Mouse (Mus musculus) embryonic facial prominence, embryonic 15.5 days (tissue): ENCODE data around the gene Tm9sf1. TPM values are rescaled to one million over a fixed set of nuclear protein-coding genes. Genes with fewer than 3 reads are reported as not detected.

Experiments used
- ATAC-seq: fragments of 200-750 bp; cut with Nextera tagmentation; 2 replicates; pipeline ENCODE4 v1.8.0; 2017; ENCODE audit warnings: low read depth, moderate TSS enrichment; ENCODE audit not compliant: insufficient number of reproducible peaks, low FRiP score, low TSS enrichment
- H3K27ac ChIP-seq: fragments of 300-500 bp; sonication (generic); replicated peaks from 2 replicates; pipeline ENCODE4 v1.5.1; 2015; ENCODE audit warnings: mild to moderate bottlenecking, inconsistent platforms
- H3K27me3 ChIP-seq: fragments of 300-500 bp; sonication (generic); 2 replicates; pipeline ENCODE4 v1.6.1; 2015; ENCODE audit warnings: inconsistent platforms
- H3K36me3 ChIP-seq: fragments of 300-500 bp; sonication (generic); 2 replicates; pipeline ENCODE4 v1.6.1; 2015; ENCODE audit warnings: mild to moderate bottlenecking, inconsistent platforms
- H3K4me1 ChIP-seq: fragments of 300-500 bp; sonication (generic); 2 replicates; pipeline ENCODE4 v1.6.1; 2015; ENCODE audit warnings: inconsistent platforms
- H3K4me2 ChIP-seq: fragments of 300-500 bp; sonication (generic); replicated peaks from 2 replicates; pipeline ENCODE4 v1.6.1; 2015; ENCODE audit warnings: mild to moderate bottlenecking, inconsistent platforms
- H3K4me3 ChIP-seq: fragments of 300-500 bp; sonication (generic); replicated peaks from 2 replicates; pipeline ENCODE4 v1.5.1; 2015; ENCODE audit warnings: mild to moderate bottlenecking, inconsistent platforms
- H3K9ac ChIP-seq: fragments of 300-500 bp; sonication (generic); 2 replicates; pipeline ENCODE4 v1.6.1; 2015; ENCODE audit warnings: inconsistent platforms
- H3K9me3 ChIP-seq: fragments of 300-500 bp; sonication (generic); replicated peaks from 2 replicates; pipeline ENCODE4 v1.6.1; 2016; ENCODE audit warnings: inconsistent platforms
- WGBS: fragments of 180-500 bp; shearing (Covaris S2); methylation state at CpG from one replicate; pipeline ENCODE4 v1.1.7; 2015; 5-methylcytosine and 5-hydroxymethylcytosine counted together
- polyA plus RNA-seq: library from polyadenylated mRNA; unstranded; fragments of >200 nt; fragmentation: Nextera tagmentation; extraction: Ambion mirVana; gene quantifications from 2 replicates; pipeline ENCODE4 v1.2.1, GENCODE M21; 2015

Gene Tm9sf1
- polyA plus RNA-seq, 1 experiment from 2014 or later: 114 TPM

- no peaks in the 10 kb centered on the region for H3K9me3 ChIP-seq
- ATAC-seq: no peak
- H3K4me2 ChIP-seq: 0 out of 2 replicates have a peak overlapping the region, but pooled peaks have one; percentile 8
- 80% methylated on average over 11 of the region's 11 CpGs for WGBS
- H3K27me3 ChIP-seq: no peaks in the 10 kb centered on the region
- H3K27ac ChIP-seq: no peak overlapping the region
- H3K4me3 ChIP-seq: peak overlapping the region; percentile 39; the same call in 1 of the 2 replicates
- no peak overlapping the region for H3K9ac ChIP-seq
- peaks cover 19% of the 10 kb centered on the region for H3K4me1 ChIP-seq
- H3K36me3 ChIP-seq: peaks cover 72% of the 10 kb centered on the region
Measured at GRCm38 (mm10) chr14:55604823-55605222, 38.8 kb downstream of the Tm9sf1 start.

- H3K27ac ChIP-seq: peak overlapping the region; percentile 63
- H3K4me1 ChIP-seq: peaks cover 19% of the 10 kb centered on the region
- H3K27me3 ChIP-seq: no peaks in the 10 kb centered on the region
- WGBS: 14% methylated on average over 19 of the region's 19 CpGs
- H3K4me3 ChIP-seq: peak overlapping the region; percentile 39
- peak; percentile 86 for ATAC-seq
- H3K36me3 ChIP-seq: peaks cover 75% of the 10 kb centered on the region
- H3K9me3 ChIP-seq: no peaks in the 10 kb centered on the region
- peak overlapping the region; percentile 45 for H3K4me2 ChIP-seq
- peak overlapping the region; percentile 2; the same call in 1 of the 2 replicates for H3K9ac ChIP-seq
Measured at GRCm38 (mm10) chr14:55603633-55604576, 39.7 kb downstream of the Tm9sf1 start.

GRCm38 (mm10) chr14:55603271-55603632 lies 40.4 kb downstream of the Tm9sf1 start, which contains the start of gene Irf9:
Gene Irf9 (plus strand): TSS chr14:55603571.
- Histone ChIP-seq H3K27ac (peak within 1 kb of the TSS; percentile 63), H3K9ac (peak within 1 kb of the TSS; percentile 2; the same call in 1 of the 2 replicates), H3K4me3 (peak within 1 kb of the TSS; percentile 39), H3K27me3 (no peaks in the 10 kb centered on the region), H3K36me3 (peaks cover 75% of the 10 kb centered on the region), H3K4me2 (peak within 1 kb of the TSS; percentile 45), H3K4me1 (peaks cover 19% of the 10 kb centered on the region), H3K9me3 (no peaks in the 10 kb centered on the region)
- ATAC-seq: no peak
- 80% methylated on average over 7 of the region's 7 CpGs for WGBS

GRCm38 (mm10) chr14:55598521-55599390 lies 44.9 kb downstream of the Tm9sf1 start:
- Histone ChIP-seq H3K9ac (no peak overlapping the region), H3K36me3 (peaks cover 86% of the 10 kb centered on the region), H3K4me2 (no peak overlapping the region), H3K27me3 (no peaks in the 10 kb centered on the region), H3K27ac (no peak overlapping the region), H3K4me1 (peaks cover 7% of the 10 kb centered on the region), H3K9me3 (no peaks in the 10 kb centered on the region), H3K4me3 (no peak overlapping the region)
- ATAC-seq: no peak
- 93% methylated on average over 21 of the region's 21 CpGs for WGBS

- Histone ChIP-seq H3K9me3 (no peaks in the 10 kb centered on the region), H3K27ac (no peak overlapping the region), H3K27me3 (no peaks in the 10 kb centered on the region), H3K36me3 (peaks cover 67% of the 10 kb centered on the region), H3K9ac (no peak overlapping the region), H3K4me3 (no peak overlapping the region), H3K4me1 (peaks cover 12% of the 10 kb centered on the region), H3K4me2 (no peak overlapping the region)
- no peak for ATAC-seq
- 81% methylated on average over 13 of the region's 13 CpGs for WGBS
Measured at GRCm38 (mm10) chr14:55596036-55596690, 47.4 kb downstream of the Tm9sf1 start.

- Histone ChIP-seq H3K27me3 (no peaks in the 10 kb centered on the region), H3K9ac (peak overlapping the region; percentile 94), H3K4me2 (peak overlapping the region; percentile 93), H3K4me1 (peaks cover 19% of the 10 kb centered on the region), H3K9me3 (no peaks in the 10 kb centered on the region), H3K27ac (peak overlapping the region; percentile 97), H3K4me3 (peak overlapping the region; percentile 98), H3K36me3 (peaks cover 42% of the 10 kb centered on the region)
- no peak for ATAC-seq
- WGBS: 2% methylated on average over 16 of the region's 16 CpGs
Measured at GRCm38 (mm10) chr14:55592226-55592625, 51.4 kb downstream of the Tm9sf1 start.

GRCm38 (mm10) chr14:55591331-55591891 lies 52.2 kb downstream of the Tm9sf1 start, which contains the start of gene Rnf31:
Gene Rnf31 (plus strand): TSS chr14:55591708.
- Histone ChIP-seq H3K4me3 (peak within 1 kb of the TSS; percentile 98), H3K36me3 (peaks cover 37% of the 10 kb centered on the region), H3K27ac (peak within 1 kb of the TSS; percentile 97), H3K4me1 (peaks cover 19% of the 10 kb centered on the region), H3K4me2 (peak within 1 kb of the TSS; percentile 93), H3K9ac (peak within 1 kb of the TSS; percentile 94), H3K27me3 (no peaks in the 10 kb centered on the region), H3K9me3 (no peaks in the 10 kb centered on the region)
- peak; percentile 89 for ATAC-seq
- 0% methylated on average over 33 of the region's 33 CpGs for WGBS

- Histone ChIP-seq H3K9me3 (no peaks in the 10 kb centered on the region), H3K4me2 (peak within 1 kb of the TSS; percentile 93), H3K4me1 (peaks cover 19% of the 10 kb centered on the region), H3K27me3 (no peaks in the 10 kb centered on the region), H3K36me3 (peaks cover 31% of the 10 kb centered on the region), H3K27ac (peak within 1 kb of the TSS; percentile 97), H3K9ac (peak within 1 kb of the TSS; percentile 94), H3K4me3 (peak within 1 kb of the TSS; percentile 98)
- WGBS: under 1% methylated on average over 22 of the region's 22 CpGs
- peak; percentile 96 for ATAC-seq
Measured at GRCm38 (mm10) chr14:55590748-55591330, 52.8 kb downstream of the Tm9sf1 start, which contains the start of gene Psme2. Gene Psme2 (minus strand): TSS chr14:55591113.

- Histone ChIP-seq H3K4me3 (peak overlapping the region; percentile 98), H3K9ac (peak overlapping the region; percentile 43), H3K4me1 (peaks cover 22% of the 10 kb centered on the region), H3K27ac (peak overlapping the region; percentile 77), H3K27me3 (no peaks in the 10 kb centered on the region), H3K9me3 (no peaks in the 10 kb centered on the region), H3K4me2 (peak overlapping the region; percentile 93), H3K36me3 (peaks cover 22% of the 10 kb centered on the region)
- 78% methylated on average over 11 of the region's 11 CpGs for WGBS
- ATAC-seq: no peak
Measured at GRCm38 (mm10) chr14:55589771-55590448, 53.7 kb downstream of the Tm9sf1 start.

GRCm38 (mm10) chr14:55589271-55589670 lies 54.3 kb downstream of the Tm9sf1 start:
- H3K4me3 ChIP-seq: no peak overlapping the region
- no peak overlapping the region for H3K4me2 ChIP-seq
- no peaks in the 10 kb centered on the region for H3K9me3 ChIP-seq
- H3K9ac ChIP-seq: no peak overlapping the region
- ATAC-seq: no peak
- WGBS: 88% methylated on average over 5 of the region's 5 CpGs
- H3K36me3 ChIP-seq: peaks cover 15% of the 10 kb centered on the region
- peaks cover 26% of the 10 kb centered on the region for H3K4me1 ChIP-seq
- H3K27me3 ChIP-seq: no peaks in the 10 kb centered on the region
- no peak overlapping the region for H3K27ac ChIP-seq
